Mouse (Mus musculus): ENCODE measurements at regions not wholly inside any gene's neighbourhood (a gene's known extent, or its start where the extent isn't known, plus 50 kb on each side); places are given as distances from the start of the nearest gene placed in this dataset.
A peak's percentile ranks its signal among the peaks of the same experiment; 100 is the strongest.

- H3K36me3 ChIP-seq (ENCODE audit: control insufficient read depth, insufficient read depth, low read length), result no peaks in the 10 kb centered on the region
- no peak for DNase-seq (ENCODE audit: low spot score)
- 55% methylated on average over 3 of the region's 3 CpGs for WGBS
These were observed 179.2 kb upstream of the Gm5148 start for GRCm38 (mm10) chr3:37903482-37903881.

GRCm38 (mm10) chr3:37903021-37903420 lies 178.7 kb upstream of the Gm5148 start:
- no peaks in the 10 kb centered on the region for H3K27me3 ChIP-seq (ENCODE audit: control insufficient read depth, insufficient read depth, low read length)
- DNase-seq (ENCODE audit: low spot score) (no peak), ATAC-seq (ENCODE audit: low FRiP score, low read depth) (no peak)
- H3K4me3 ChIP-seq (replicated peaks; ENCODE audit: low read length), result no peak overlapping the region
- H3K4me1 ChIP-seq (ENCODE audit: control insufficient read depth, insufficient read depth, low read length), result peaks cover 16% of the 10 kb centered on the region
- no peak for TF ChIP-seq POLR2A (IDR thresholded peaks at IDR 0.05; ENCODE audit: borderline replicate concordance, extremely low read depth, insufficient read depth, insufficient read length)
- H3K4me2 ChIP-seq (replicated peaks; ENCODE audit: low read depth, low read length, severe bottlenecking), result no peak overlapping the region
- no peak overlapping the region for H3K9ac ChIP-seq (ENCODE audit: low read depth, low read length, severe bottlenecking)
- H3K36me3 ChIP-seq (ENCODE audit: control insufficient read depth, insufficient read depth, low read length), result no peaks in the 10 kb centered on the region
- WGBS, result 87% methylated on average over 4 of the region's 4 CpGs
- H3K27ac ChIP-seq (replicated peaks; ENCODE audit: low read depth, low read length), result no peak overlapping the region
- no peaks in the 10 kb centered on the region for H3K9me3 ChIP-seq (ENCODE audit: control insufficient read depth, low read length)

More at GRCm38 (mm10) chr3:37903482-37903881, 179.2 kb upstream of the Gm5148 start:
- Histone ChIP-seq H3K4me2 (replicated peaks; ENCODE audit: low read depth, low read length, severe bottlenecking) (no peak overlapping the region), H3K27me3 (ENCODE audit: control insufficient read depth, insufficient read depth, low read length) (no peaks in the 10 kb centered on the region), H3K27ac (replicated peaks; ENCODE audit: low read depth, low read length) (no peak overlapping the region), H3K9me3 (ENCODE audit: control insufficient read depth, low read length) (no peaks in the 10 kb centered on the region), H3K4me3 (replicated peaks; ENCODE audit: low read length) (no peak overlapping the region), H3K9ac (ENCODE audit: low read depth, low read length, severe bottlenecking) (no peak overlapping the region), H3K4me1 (ENCODE audit: control insufficient read depth, insufficient read depth, low read length) (peaks cover 15% of the 10 kb centered on the region)
- no peak for TF ChIP-seq POLR2A (IDR thresholded peaks at IDR 0.05; ENCODE audit: borderline replicate concordance, extremely low read depth, insufficient read depth, insufficient read length)
- no peak for ATAC-seq (ENCODE audit: low FRiP score, low read depth)

GRCm38 (mm10) chr3:37897392-37897791 lies 173.1 kb upstream of the Gm5148 start:
- Histone ChIP-seq H3K27me3 (ENCODE audit: control insufficient read depth, insufficient read depth, low read length) (no peaks in the 10 kb centered on the region), H3K36me3 (ENCODE audit: control insufficient read depth, insufficient read depth, low read length) (no peaks in the 10 kb centered on the region), H3K9me3 (ENCODE audit: control insufficient read depth, low read length) (no peaks in the 10 kb centered on the region), H3K9ac (ENCODE audit: low read depth, low read length, severe bottlenecking) (no peak overlapping the region), H3K27ac (replicated peaks; ENCODE audit: low read depth, low read length) (no peak overlapping the region), H3K4me2 (replicated peaks; ENCODE audit: low read depth, low read length, severe bottlenecking) (peak overlapping the region; percentile 36; the same call in 1 of the 2 replicates), H3K4me1 (ENCODE audit: control insufficient read depth, insufficient read depth, low read length) (peaks cover 24% of the 10 kb centered on the region), H3K4me3 (replicated peaks; ENCODE audit: low read length) (no peak overlapping the region)
- ATAC-seq (ENCODE audit: low FRiP score, low read depth) (no peak), DNase-seq (ENCODE audit: low spot score) (no peak)
- 20% methylated on average over 3 of the region's 3 CpGs for WGBS
- no peak for TF ChIP-seq POLR2A (IDR thresholded peaks at IDR 0.05; ENCODE audit: borderline replicate concordance, extremely low read depth, insufficient read depth, insufficient read length)

- peak; percentile 92 for ATAC-seq (ENCODE audit: low FRiP score, low read depth)
- no peak for TF ChIP-seq POLR2A (IDR thresholded peaks at IDR 0.05; ENCODE audit: borderline replicate concordance, extremely low read depth, insufficient read depth, insufficient read length)
- peak overlapping the region; percentile 61; the same call in 1 of the 2 replicates for H3K27ac ChIP-seq (replicated peaks; ENCODE audit: low read depth, low read length)
- H3K36me3 ChIP-seq (ENCODE audit: control insufficient read depth, insufficient read depth, low read length), result no peaks in the 10 kb centered on the region
- H3K27me3 ChIP-seq (ENCODE audit: control insufficient read depth, insufficient read depth, low read length), result no peaks in the 10 kb centered on the region
- peaks cover 24% of the 10 kb centered on the region for H3K4me1 ChIP-seq (ENCODE audit: control insufficient read depth, insufficient read depth, low read length)
- peak; percentile 72 for DNase-seq (ENCODE audit: low spot score)
- H3K4me3 ChIP-seq (replicated peaks; ENCODE audit: low read length), result 0 out of 2 replicates have a peak overlapping the region, but pooled peaks have one; percentile 7
- no peak overlapping the region for H3K9ac ChIP-seq (ENCODE audit: low read depth, low read length, severe bottlenecking)
- WGBS, result 5% methylated on average over 17 of the region's 17 CpGs
- peak overlapping the region; percentile 36 for H3K4me2 ChIP-seq (replicated peaks; ENCODE audit: low read depth, low read length, severe bottlenecking)
- H3K9me3 ChIP-seq (ENCODE audit: control insufficient read depth, low read length), result no peaks in the 10 kb centered on the region
These were observed 172.6 kb upstream of the Gm5148 start for GRCm38 (mm10) chr3:37896821-37897311.

GRCm38 (mm10) chr3:37894599-37894998 lies 170.3 kb upstream of the Gm5148 start:
- Histone ChIP-seq H3K27ac (replicated peaks; ENCODE audit: low read depth, low read length) (0 out of 2 replicates have a peak overlapping the region, but pooled peaks have one; percentile 33), H3K36me3 (ENCODE audit: control insufficient read depth, insufficient read depth, low read length) (no peaks in the 10 kb centered on the region), H3K4me1 (ENCODE audit: control insufficient read depth, insufficient read depth, low read length) (peaks cover 24% of the 10 kb centered on the region), H3K27me3 (ENCODE audit: control insufficient read depth, insufficient read depth, low read length) (no peaks in the 10 kb centered on the region), H3K9ac (ENCODE audit: low read depth, low read length, severe bottlenecking) (no peak overlapping the region), H3K4me2 (replicated peaks; ENCODE audit: low read depth, low read length, severe bottlenecking) (no peak overlapping the region), H3K9me3 (ENCODE audit: control insufficient read depth, low read length) (no peaks in the 10 kb centered on the region), H3K4me3 (replicated peaks; ENCODE audit: low read length) (no peak overlapping the region)
- WGBS, result 24% methylated on average over 2 of the region's 2 CpGs
- DNase-seq (ENCODE audit: low spot score), result no peak
- TF ChIP-seq POLR2A (IDR thresholded peaks at IDR 0.05; ENCODE audit: borderline replicate concordance, extremely low read depth, insufficient read depth, insufficient read length), result no peak
- no peak for ATAC-seq (ENCODE audit: low FRiP score, low read depth)
